Mouse (Mus musculus) hindbrain, embryonic 14.5 days (tissue): ENCODE measurements around the gene Ankrd33. TPM values are rescaled to one million over a fixed set of nuclear protein-coding genes. Genes with fewer than 3 reads are reported as not detected.

ENCODE experiments used
- ATAC-seq: fragments of 200-750 bp; cut with Nextera tagmentation; 2 replicates; pipeline ENCODE4 v1.8.0; 2017; ENCODE audit warnings: moderate number of reproducible peaks, mild to moderate bottlenecking, moderate TSS enrichment, moderate library complexity; ENCODE audit not compliant: low FRiP score
- DNase-seq: peaks from one replicate; pipeline ENCODE4 v3.0.0-alpha.2; 2015; ENCODE audit warnings: low spot score
- H3K27ac ChIP-seq: fragments of 300-500 bp; sonication (generic); 2 replicates; pipeline ENCODE4 v1.5.1; 2014; ENCODE audit warnings: mild to moderate bottlenecking, moderate library complexity
- H3K27me3 ChIP-seq: fragments of 300-500 bp; sonication (generic); 2 replicates; pipeline ENCODE4 v1.6.1; 2014; ENCODE audit warnings: mild to moderate bottlenecking, low read length, mixed read lengths; ENCODE audit not compliant: control insufficient read depth, insufficient read depth
- H3K36me3 ChIP-seq: fragments of 300-500 bp; sonication (generic); replicated peaks from 2 replicates; pipeline ENCODE4 v1.6.1; 2014; ENCODE audit not compliant: control insufficient read depth, insufficient read depth
- H3K4me1 ChIP-seq: fragments of 300-500 bp; sonication (generic); replicated peaks from 2 replicates; pipeline ENCODE4 v1.6.1; 2014; ENCODE audit warnings: antibody characterized with exemption, low read length, mixed read lengths; ENCODE audit not compliant: control insufficient read depth, insufficient read depth
- H3K4me2 ChIP-seq: fragments of 300-500 bp; sonication (generic); replicated peaks from 2 replicates; pipeline ENCODE4 v1.6.1; 2014; ENCODE audit warnings: mild to moderate bottlenecking, moderate library complexity
- H3K4me3 ChIP-seq: fragments of 300-500 bp; sonication (generic); replicated peaks from 2 replicates; pipeline ENCODE4 v1.5.1; 2014; ENCODE audit warnings: mild to moderate bottlenecking, low read length
- H3K9ac ChIP-seq: fragments of 300-500 bp; sonication (generic); 2 replicates; pipeline ENCODE4 v1.6.1; 2014
- H3K9me3 ChIP-seq: fragments of 300-500 bp; sonication (generic); 2 replicates; pipeline ENCODE4 v1.6.1; 2016; ENCODE audit warnings: low read length; ENCODE audit not compliant: control insufficient read depth
- WGBS: fragments of 180-500 bp; shearing (Covaris S2); extraction: QIAGEN DNeasy Blood & Tissue Kit; methylation state at CpG from one replicate; pipeline ENCODE4 v1.1.7; 2014; 5-methylcytosine and 5-hydroxymethylcytosine counted together
- polyA plus RNA-seq: library from polyadenylated mRNA; unstranded; fragments of >200 nt; fragmentation: Nextera tagmentation; extraction: Ambion mirVana; gene quantifications from 2 replicates; pipeline ENCODE4 v1.2.1, GENCODE M21; 2014

The Ankrd33 gene
- polyA plus RNA-seq, result not detected in 2 replicates

GRCm38 (mm10) chr15:101115511-101116110 is at the start of gene Ankrd33:
TSS of gene Ankrd33 (plus strand) at chr15:101115755.
- 83% methylated on average over 5 of the region's 5 CpGs for WGBS
- H3K4me1 ChIP-seq, result no peaks in the 10 kb centered on the region

DNA sequence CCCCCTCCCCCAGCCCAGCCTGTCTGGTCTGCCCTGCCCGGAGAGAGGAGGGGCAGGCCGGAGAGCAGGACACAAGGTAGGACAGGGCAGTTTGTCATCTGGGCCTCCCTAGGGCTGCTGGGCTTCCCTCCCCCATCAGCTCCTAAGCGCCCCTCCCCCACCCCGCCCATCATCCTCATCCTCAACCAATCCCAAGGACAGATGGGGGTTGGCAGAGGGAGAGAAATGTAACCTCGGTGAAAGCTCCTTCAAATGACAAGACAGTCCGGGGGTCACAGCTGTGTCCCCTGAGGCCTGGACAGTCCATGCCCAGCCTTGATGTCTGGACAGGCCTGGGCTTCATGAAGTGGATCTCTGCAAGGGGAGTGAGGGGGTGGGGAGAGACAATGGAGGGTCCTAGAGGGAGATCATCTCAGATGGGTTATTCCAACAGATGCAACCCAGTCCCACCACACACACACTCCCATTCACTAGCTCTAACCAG is 49.1 kb upstream of the Ankrd33 start:
- Histone ChIP-seq H3K9ac (no peak overlapping the region), H3K36me3 (no peaks in the 10 kb centered on the region), H3K4me2 (no peak overlapping the region), H3K4me1 (peaks cover 52% of the 10 kb centered on the region), H3K4me3 (no peak overlapping the region), H3K27me3 (no peaks in the 10 kb centered on the region), H3K27ac (0 out of 2 replicates have a peak overlapping the region, but pooled peaks have one; percentile 5), H3K9me3 (no peaks in the 10 kb centered on the region)
- DNase-seq (no peak), ATAC-seq (no peak)
- WGBS, result 6% methylated on average over 6 of the region's 6 CpGs

More at GRCm38 (mm10) chr15:101115511-101116110, at the start of gene Ankrd33:
- no peak within 1 kb of the TSS for H3K4me3 ChIP-seq
- no peak within 1 kb of the TSS for H3K9ac ChIP-seq
- 0 out of 2 replicates have a peak, but pooled peaks cover 3% of the 10 kb centered on the region for H3K9me3 ChIP-seq
- no peak for DNase-seq
- no peak within 1 kb of the TSS for H3K27ac ChIP-seq
- no peaks in the 10 kb centered on the region for H3K27me3 ChIP-seq
- no peak for ATAC-seq
- H3K4me2 ChIP-seq, result no peak within 1 kb of the TSS
- no peaks in the 10 kb centered on the region for H3K36me3 ChIP-seq

GRCm38 (mm10) chr15:101066920-101067696 is 48.4 kb upstream of the Ankrd33 start:
- Histone ChIP-seq H3K4me3 (no peak overlapping the region), H3K27ac (0 out of 2 replicates have a peak overlapping the region, but pooled peaks have one; percentile 5), H3K9me3 (no peaks in the 10 kb centered on the region), H3K4me1 (peaks cover 50% of the 10 kb centered on the region), H3K36me3 (no peaks in the 10 kb centered on the region), H3K27me3 (no peaks in the 10 kb centered on the region), H3K4me2 (no peak overlapping the region), H3K9ac (no peak overlapping the region)
- ATAC-seq, result no peak
- WGBS, result 4% methylated on average over 7 of the region's 9 CpGs
- DNase-seq, result no peak

GRCm38 (mm10) chr15:101068029-101068428 is 47.5 kb upstream of the Ankrd33 start:
- Histone ChIP-seq H3K27ac (no peak overlapping the region), H3K27me3 (no peaks in the 10 kb centered on the region), H3K9ac (no peak overlapping the region), H3K4me1 (peaks cover 45% of the 10 kb centered on the region), H3K36me3 (no peaks in the 10 kb centered on the region), H3K9me3 (no peaks in the 10 kb centered on the region), H3K4me2 (no peak overlapping the region), H3K4me3 (no peak overlapping the region)
- no peak for DNase-seq
- WGBS, result 37% methylated on average over 3 of the region's 3 CpGs
- ATAC-seq, result no peak

GRCm38 (mm10) chr15:101068671-101069070 is 46.9 kb upstream of the Ankrd33 start:
- no peak for DNase-seq
- no peak for ATAC-seq
- no peaks in the 10 kb centered on the region for H3K27me3 ChIP-seq
- no peaks in the 10 kb centered on the region for H3K36me3 ChIP-seq
- no peak overlapping the region; the same call in 1 of the 2 replicates for H3K27ac ChIP-seq
- WGBS, result 40% methylated on average over 4 of the region's 4 CpGs
- no peaks in the 10 kb centered on the region for H3K9me3 ChIP-seq
- H3K9ac ChIP-seq, result no peak overlapping the region
- peaks cover 45% of the 10 kb centered on the region for H3K4me1 ChIP-seq
- no peak overlapping the region for H3K4me3 ChIP-seq
- H3K4me2 ChIP-seq, result no peak overlapping the region

DNA sequence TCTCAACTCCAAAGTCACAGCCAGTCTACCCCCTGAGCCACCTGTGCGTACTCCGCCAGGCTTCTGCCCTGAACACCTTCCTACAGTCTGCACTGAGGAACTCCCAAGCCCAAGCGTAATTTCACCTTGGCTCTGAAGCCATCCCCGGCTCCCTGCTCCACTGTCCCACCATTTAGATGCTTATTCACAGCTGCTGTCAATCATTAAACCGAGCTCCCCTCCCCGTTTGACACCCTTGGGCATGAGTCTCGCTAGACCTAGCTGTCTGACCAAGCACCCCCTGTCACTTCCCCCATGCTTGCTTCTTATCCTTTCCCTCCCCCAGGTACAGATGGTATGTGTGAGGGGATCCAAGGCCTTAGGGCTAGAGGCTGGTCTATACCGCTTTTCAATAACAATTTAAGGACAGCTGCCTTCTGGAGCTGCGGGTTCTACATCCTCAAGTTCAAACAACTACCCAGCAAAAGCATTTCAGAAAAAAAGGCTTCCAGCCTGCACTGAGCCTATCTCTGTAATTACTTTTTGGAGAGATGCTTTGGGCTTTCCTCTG is 45.8 kb upstream of the Ankrd33 start:
- 44% methylated on average over 9 of the region's 9 CpGs for WGBS
- no peaks in the 10 kb centered on the region for H3K36me3 ChIP-seq
- no peak overlapping the region for H3K4me2 ChIP-seq
- no peak overlapping the region for H3K27ac ChIP-seq
- H3K9me3 ChIP-seq, result no peaks in the 10 kb centered on the region
- no peaks in the 10 kb centered on the region for H3K27me3 ChIP-seq
- H3K4me1 ChIP-seq, result peaks cover 45% of the 10 kb centered on the region
- ATAC-seq, result no peak
- no peak for DNase-seq
- H3K4me3 ChIP-seq, result no peak overlapping the region
- H3K9ac ChIP-seq, result no peak overlapping the region

GRCm38 (mm10) chr15:101070762-101071161 is 44.8 kb upstream of the Ankrd33 start:
- Histone ChIP-seq H3K27ac (no peak overlapping the region), H3K4me1 (peaks cover 45% of the 10 kb centered on the region), H3K9ac (no peak overlapping the region), H3K4me2 (no peak overlapping the region), H3K27me3 (no peaks in the 10 kb centered on the region), H3K36me3 (no peaks in the 10 kb centered on the region), H3K4me3 (no peak overlapping the region), H3K9me3 (no peaks in the 10 kb centered on the region)
- WGBS, result 34% methylated on average over 5 of the region's 5 CpGs
- DNase-seq (no peak), ATAC-seq (no peak)

GRCm38 (mm10) chr15:101072736-101073135 is 42.8 kb upstream of the Ankrd33 start:
- DNase-seq (no peak), ATAC-seq (no peak)
- no peaks in the 10 kb centered on the region for H3K36me3 ChIP-seq
- 61% methylated on average over 2 of the region's 2 CpGs for WGBS
- H3K4me3 ChIP-seq, result no peak overlapping the region
- H3K4me2 ChIP-seq, result no peak overlapping the region
- H3K4me1 ChIP-seq, result peaks cover 41% of the 10 kb centered on the region
- no peak overlapping the region for H3K9ac ChIP-seq
- no peak overlapping the region for H3K27ac ChIP-seq
- no peaks in the 10 kb centered on the region for H3K9me3 ChIP-seq
- no peaks in the 10 kb centered on the region for H3K27me3 ChIP-seq

- 56% methylated on average over 5 of the region's 5 CpGs for WGBS
- H3K9me3 ChIP-seq, result no peaks in the 10 kb centered on the region
- no peak overlapping the region for H3K4me2 ChIP-seq
- ATAC-seq, result no peak
- H3K4me3 ChIP-seq, result no peak overlapping the region
- no peak overlapping the region for H3K27ac ChIP-seq
- H3K4me1 ChIP-seq, result peaks cover 45% of the 10 kb centered on the region
- H3K9ac ChIP-seq, result no peak overlapping the region
- H3K36me3 ChIP-seq, result no peaks in the 10 kb centered on the region
- DNase-seq, result no peak
- H3K27me3 ChIP-seq, result no peaks in the 10 kb centered on the region
Observed at GRCm38 (mm10) chr15:101074067-101074466, 41.5 kb upstream of the Ankrd33 start.
